Mouse (Mus musculus) erythroblast, embryonic 14.5 days (primary cell): ENCODE measurements around the gene Col16a1. TPM values are rescaled to one million over a fixed set of nuclear protein-coding genes. Genes with fewer than 3 reads are reported as not detected.

Experiments
- H3K27me3 ChIP-seq: 2 replicates; pipeline ENCODE4 v1.6.1; 2012; ENCODE audit warnings: inconsistent platforms; ENCODE audit not compliant: control insufficient read depth
- H3K36me3 ChIP-seq: 2 replicates; pipeline ENCODE4 v1.6.1; 2012; ENCODE audit warnings: mild to moderate bottlenecking, inconsistent platforms; ENCODE audit not compliant: control insufficient read depth
- H3K4me1 ChIP-seq: 2 replicates; pipeline ENCODE4 v1.6.1; 2012; ENCODE audit warnings: inconsistent platforms; ENCODE audit not compliant: control insufficient read depth
- H3K4me3 ChIP-seq: replicated peaks from 2 replicates; pipeline ENCODE3; 2012; ENCODE audit warnings: moderate library complexity, mild to moderate bottlenecking, inconsistent platforms
- H3K9me3 ChIP-seq: 2 replicates; pipeline ENCODE4 v1.6.1; 2012; ENCODE audit warnings: low read length, inconsistent platforms, mixed read lengths; ENCODE audit not compliant: control insufficient read depth
- GATA1 ChIP-seq: IDR thresholded peaks from 2 replicates; pipeline ENCODE4 v1.6.1; 2012; ENCODE audit warnings: low read length, inconsistent platforms, mixed read lengths
- TAL1 ChIP-seq: IDR thresholded peaks from 3 replicates; pipeline ENCODE4 v1.6.1; 2012; ENCODE audit warnings: low read length, inconsistent platforms, mixed read lengths
- polyA plus RNA-seq: library from polyadenylated mRNA; stranded (reverse); fragments of >175 nt; gene quantifications from 2 replicates; pipeline ENCODE4 v1.2.3, GENCODE M21; 2012

Gene Col16a1
- not detected in 2 replicates for polyA plus RNA-seq

DNA sequence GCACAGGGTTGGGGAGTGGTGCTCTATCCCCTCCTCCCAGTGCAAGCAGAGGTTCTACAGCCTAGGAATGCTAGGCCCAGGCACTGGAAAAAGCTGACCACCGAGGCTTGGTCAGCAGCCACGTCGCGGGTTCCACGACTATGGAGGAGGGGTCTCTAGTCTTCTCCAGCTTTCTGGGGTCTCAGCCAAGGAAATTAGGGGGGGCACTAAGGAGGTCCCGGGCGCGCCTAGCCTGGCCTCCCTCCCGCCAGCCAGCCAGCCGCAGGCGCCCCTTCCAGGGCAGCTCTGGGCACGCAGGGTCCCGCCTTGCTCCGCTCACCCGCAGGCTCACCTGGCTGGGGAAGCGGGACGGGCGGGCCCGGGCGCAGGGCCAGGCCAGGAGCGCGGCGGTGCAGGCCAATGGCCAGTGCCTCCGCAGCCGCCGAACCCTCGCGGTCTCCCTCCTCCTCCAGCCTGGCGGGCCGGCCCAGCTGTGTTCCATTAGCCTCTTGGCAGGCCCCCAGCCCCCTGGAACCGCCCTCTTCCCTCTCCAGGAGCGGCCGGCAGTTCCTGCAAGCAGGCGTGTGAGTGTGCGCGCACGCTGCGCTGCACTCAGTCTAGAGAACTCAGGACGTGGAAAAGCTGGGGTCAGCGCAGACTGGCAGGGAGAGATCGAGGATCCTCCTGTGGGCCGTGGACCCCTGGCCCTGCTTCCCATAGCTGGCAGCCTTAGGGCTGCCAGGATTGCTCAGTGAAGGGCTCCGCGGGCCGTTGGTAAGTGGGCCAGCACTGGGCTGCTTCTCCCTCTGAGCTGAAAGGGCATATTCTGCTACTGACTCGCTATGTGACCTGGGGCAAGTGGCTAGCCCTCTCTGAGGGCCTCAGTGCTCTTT lies at the start of gene Col16a1:
Gene Col16a1, plus strand, starts transcription at position 510 of the 872 bp plus-strand sequence.
- Histone ChIP-seq H3K36me3 (no peaks in the 10 kb centered on the region), H3K9me3 (peaks cover 3% of the 10 kb centered on the region; the same call in 1 of the 2 replicates), H3K27me3 (peaks cover 15% of the 10 kb centered on the region), H3K4me3 (no peak within 1 kb of the TSS), H3K4me1 (no peaks in the 10 kb centered on the region)
- no peak for TF ChIP-seq TAL1
- TF ChIP-seq GATA1: no peak

DNA sequence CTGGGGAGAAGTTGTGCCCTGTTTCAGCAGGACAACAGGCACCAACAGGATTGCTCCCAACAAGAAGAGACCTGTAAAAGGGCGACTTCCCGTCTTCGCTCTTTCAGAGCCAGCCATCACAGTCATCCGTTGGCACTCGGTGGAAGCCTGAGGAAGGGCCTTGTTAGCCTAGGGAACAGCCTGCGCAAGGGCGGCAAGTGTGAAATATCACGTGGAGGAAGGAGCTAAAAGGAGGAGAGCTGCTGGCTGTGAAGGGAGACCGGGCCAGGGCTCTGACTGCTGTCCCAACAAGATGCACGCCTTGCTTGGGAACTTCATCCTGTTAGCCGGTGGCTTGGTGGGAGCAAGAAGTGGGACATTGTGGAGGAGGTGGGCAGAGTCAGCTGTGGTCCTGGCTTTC lies 49.5 kb upstream of the Col16a1 start:
- peaks cover 17% of the 10 kb centered on the region for H3K27me3 ChIP-seq
- H3K36me3 ChIP-seq: no peaks in the 10 kb centered on the region
- TF ChIP-seq TAL1: no peak
- TF ChIP-seq GATA1: no peak

DNA sequence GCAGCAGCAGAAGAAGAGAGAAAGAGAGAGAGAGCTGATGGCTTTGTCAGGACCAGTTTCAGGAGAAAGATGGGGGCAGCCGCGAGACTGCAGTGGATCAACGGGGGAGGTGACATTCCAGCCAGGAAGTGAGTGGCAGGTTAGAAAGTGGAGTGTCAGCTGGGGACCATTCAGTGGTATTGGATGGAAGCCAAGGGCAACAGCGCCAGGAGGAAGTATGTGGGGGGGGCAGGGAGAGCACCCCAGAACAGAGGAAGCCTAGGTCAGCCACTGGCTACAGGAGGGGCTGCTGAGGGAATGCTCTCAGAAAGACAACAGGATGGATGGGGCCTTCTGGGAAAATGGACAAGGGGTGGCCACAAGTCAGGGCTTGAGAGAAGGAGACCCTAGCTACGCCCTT lies 45.9 kb upstream of the Col16a1 start:
- Histone ChIP-seq H3K36me3 (no peaks in the 10 kb centered on the region), H3K4me3 (no peak overlapping the region), H3K27me3 (peaks cover 33% of the 10 kb centered on the region), H3K9me3 (no peaks in the 10 kb centered on the region), H3K4me1 (peaks cover 3% of the 10 kb centered on the region; the same call in 1 of the 2 replicates)
- TF ChIP-seq TAL1 (no peak), GATA1 (no peak)

More for the DNA sequence above, 49.5 kb upstream of the Col16a1 start:
- H3K9me3 ChIP-seq: no peaks in the 10 kb centered on the region
- H3K4me3 ChIP-seq: no peak overlapping the region
- H3K4me1 ChIP-seq: no peaks in the 10 kb centered on the region

DNA sequence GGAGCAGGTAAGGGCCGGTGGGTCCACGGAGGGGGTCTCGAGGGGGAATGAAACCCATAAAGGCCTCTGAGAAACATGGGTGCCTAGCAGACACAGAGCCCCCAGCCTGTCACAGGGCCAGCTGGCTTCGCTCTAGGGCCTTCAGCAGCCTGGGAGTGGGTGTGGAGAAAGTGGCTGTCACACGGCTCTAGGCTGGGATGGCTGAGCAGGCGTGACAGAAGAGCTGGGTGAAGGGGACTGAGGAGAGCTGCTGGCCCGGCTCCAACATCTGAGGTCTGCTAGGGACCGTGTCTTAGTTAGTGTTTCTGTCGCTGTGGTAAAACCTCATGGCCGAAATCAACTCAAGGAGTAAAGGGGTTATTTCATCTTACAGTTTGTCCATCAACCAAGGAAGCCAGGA lies 45.5 kb upstream of the Col16a1 start:
- Histone ChIP-seq H3K4me1 (peaks cover 3% of the 10 kb centered on the region; the same call in 1 of the 2 replicates), H3K4me3 (no peak overlapping the region), H3K9me3 (no peaks in the 10 kb centered on the region), H3K27me3 (peaks cover 37% of the 10 kb centered on the region), H3K36me3 (no peaks in the 10 kb centered on the region)
- TF ChIP-seq GATA1 (no peak), TAL1 (no peak)

DNA sequence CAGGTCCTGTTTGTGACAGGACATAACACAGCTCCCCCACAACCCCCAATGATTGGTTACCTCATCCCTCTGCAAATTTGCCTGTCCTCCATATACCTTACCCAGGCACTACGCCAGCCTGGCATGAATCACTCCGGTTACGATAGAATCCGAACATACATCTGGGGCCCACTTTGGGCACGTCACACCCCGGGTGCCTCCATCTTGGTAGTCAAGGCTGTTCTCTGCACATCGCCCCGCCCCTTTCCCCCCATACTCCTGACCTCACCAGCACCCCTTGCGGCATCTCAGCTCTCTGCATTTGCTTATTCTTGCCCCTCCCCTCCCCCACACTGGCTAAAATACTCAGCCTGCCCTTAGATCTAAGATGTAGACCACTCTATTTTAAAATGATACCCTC lies 42.0 kb upstream of the Col16a1 start:
- TF ChIP-seq TAL1: no peak
- no peak for TF ChIP-seq GATA1
- no peak overlapping the region for H3K4me3 ChIP-seq
- peaks cover 45% of the 10 kb centered on the region for H3K27me3 ChIP-seq
- H3K36me3 ChIP-seq: no peaks in the 10 kb centered on the region
- no peaks in the 10 kb centered on the region for H3K9me3 ChIP-seq
- peaks cover 3% of the 10 kb centered on the region; the same call in 1 of the 2 replicates for H3K4me1 ChIP-seq

DNA sequence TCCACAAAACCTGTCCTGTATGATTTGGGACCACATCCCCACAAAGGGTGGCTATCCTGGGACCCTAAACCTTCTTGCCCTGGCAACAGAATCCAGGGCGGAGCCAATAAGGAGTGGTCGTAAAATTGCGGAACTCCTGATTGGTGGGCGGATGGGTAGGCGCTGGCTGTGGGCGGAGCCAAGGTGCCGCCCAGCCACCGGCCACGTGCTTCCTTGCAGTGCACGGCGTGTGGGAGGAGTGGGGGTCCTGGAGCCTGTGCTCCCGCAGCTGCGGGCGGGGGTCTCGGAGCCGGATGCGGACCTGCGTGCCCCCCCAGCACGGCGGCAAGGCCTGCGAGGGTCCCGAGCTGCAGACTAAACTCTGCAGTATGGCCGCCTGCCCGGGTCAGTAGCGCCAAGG lies 41.1 kb upstream of the Col16a1 start:
- Histone ChIP-seq H3K36me3 (no peaks in the 10 kb centered on the region), H3K4me1 (peaks cover 3% of the 10 kb centered on the region; the same call in 1 of the 2 replicates), H3K9me3 (no peaks in the 10 kb centered on the region), H3K4me3 (no peak overlapping the region), H3K27me3 (peaks cover 45% of the 10 kb centered on the region)
- TF ChIP-seq TAL1: no peak
- TF ChIP-seq GATA1: no peak

DNA sequence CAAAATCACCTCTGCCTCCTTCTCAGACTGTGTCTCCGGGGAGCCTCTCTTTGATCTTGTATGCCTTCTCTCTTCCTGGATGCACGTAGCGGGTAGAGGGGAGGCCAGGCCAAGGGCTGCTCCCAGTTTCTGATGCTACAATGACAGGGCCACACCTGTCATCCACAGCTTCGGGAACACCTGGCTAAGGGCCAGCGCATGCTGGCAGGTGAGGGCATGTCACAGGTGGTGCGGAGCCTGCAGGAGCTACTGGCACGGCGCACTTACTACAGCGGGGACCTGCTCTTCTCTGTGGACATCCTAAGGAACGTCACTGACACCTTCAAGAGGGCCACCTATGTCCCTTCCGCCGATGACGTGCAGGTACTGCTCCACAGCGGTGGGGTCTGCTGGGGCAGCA lies 38.6 kb upstream of the Col16a1 start:
- no peaks in the 10 kb centered on the region for H3K36me3 ChIP-seq
- H3K4me3 ChIP-seq: no peak overlapping the region
- H3K4me1 ChIP-seq: peaks cover 3% of the 10 kb centered on the region; the same call in 1 of the 2 replicates
- TF ChIP-seq TAL1 (no peak), GATA1 (no peak)
- no peaks in the 10 kb centered on the region for H3K9me3 ChIP-seq
- peaks cover 45% of the 10 kb centered on the region for H3K27me3 ChIP-seq

DNA sequence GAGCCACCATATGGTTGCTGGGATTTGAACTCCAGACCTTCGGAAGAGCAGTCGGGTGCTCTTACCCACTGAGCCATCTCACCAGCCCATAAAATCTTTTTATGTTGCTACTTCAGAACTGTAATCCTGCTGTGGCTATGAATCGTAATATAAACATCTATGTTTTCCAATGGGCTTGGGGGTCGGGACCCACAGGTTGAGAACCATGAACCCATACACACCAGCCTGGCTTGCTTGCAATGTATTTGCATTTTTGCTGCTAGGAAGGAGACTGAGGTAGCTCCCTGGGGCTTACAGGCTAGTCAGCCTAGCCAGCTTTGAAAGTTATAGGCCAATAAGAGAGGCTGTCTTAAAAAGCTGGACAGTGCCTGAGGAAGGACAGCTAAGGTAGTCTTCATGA lies 36.9 kb upstream of the Col16a1 start:
- no peaks in the 10 kb centered on the region for H3K36me3 ChIP-seq
- no peak for TF ChIP-seq TAL1
- TF ChIP-seq GATA1: no peak
- H3K4me1 ChIP-seq: peaks cover 3% of the 10 kb centered on the region; the same call in 1 of the 2 replicates
- H3K9me3 ChIP-seq: no peaks in the 10 kb centered on the region
- H3K4me3 ChIP-seq: no peak overlapping the region
- H3K27me3 ChIP-seq: peaks cover 34% of the 10 kb centered on the region

DNA sequence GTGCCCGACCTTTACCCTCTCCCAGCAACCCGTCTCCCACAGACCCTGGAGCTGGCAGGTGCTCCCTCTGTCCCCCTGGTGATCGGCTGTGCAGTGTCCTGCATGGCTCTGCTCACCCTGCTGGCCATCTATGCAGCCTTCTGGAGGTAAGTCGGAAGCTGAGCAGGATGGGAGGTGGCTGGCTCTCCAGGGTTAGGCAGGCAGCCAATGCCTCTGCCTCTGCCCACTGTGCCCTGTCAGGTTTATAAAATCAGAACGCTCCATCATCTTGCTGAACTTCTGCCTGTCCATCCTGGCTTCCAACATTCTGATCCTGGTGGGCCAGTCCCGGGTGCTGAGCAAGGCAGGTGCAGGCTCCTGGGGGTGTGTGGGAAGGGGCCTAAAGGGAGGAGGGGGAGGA lies 35.4 kb upstream of the Col16a1 start:
- no peak overlapping the region for H3K4me3 ChIP-seq
- no peak for TF ChIP-seq GATA1
- peaks cover 18% of the 10 kb centered on the region for H3K27me3 ChIP-seq

More for the DNA sequence above, 35.4 kb upstream of the Col16a1 start:
- Histone ChIP-seq H3K4me1 (no peaks in the 10 kb centered on the region), H3K36me3 (no peaks in the 10 kb centered on the region), H3K9me3 (no peaks in the 10 kb centered on the region)
